Mouse (Mus musculus) liver, embryonic 11.5 days (tissue): ENCODE results near the gene Esam. TPM values are rescaled to one million over a fixed set of nuclear protein-coding genes. Genes with fewer than 3 reads are reported as not detected.

Experiments used
- ATAC-seq: fragments of 200-750 bp; cut with Nextera tagmentation; replicated peaks from 2 replicates; pipeline ENCODE4 v1.8.0; 2017; ENCODE audit warnings: moderate number of reproducible peaks, mild to moderate bottlenecking, moderate TSS enrichment, moderate library complexity; ENCODE audit not compliant: low FRiP score
- DNase-seq: peaks from one replicate; pipeline ENCODE4 v3.0.0-alpha.2; 2017; ENCODE audit warnings: low spot score
- H3K27ac ChIP-seq: fragments of 300-500 bp; sonication (generic); 2 replicates; pipeline ENCODE4 v1.5.1; 2014; ENCODE audit warnings: mild to moderate bottlenecking, low read depth, low read length, control low read depth
- H3K27me3 ChIP-seq: fragments of 300-500 bp; sonication (generic); replicated peaks from 2 replicates; pipeline ENCODE4 v1.6.1; 2014; ENCODE audit warnings: low read length, mixed read lengths; ENCODE audit not compliant: control insufficient read depth, insufficient read depth
- H3K36me3 ChIP-seq: fragments of 300-500 bp; sonication (generic); 2 replicates; pipeline ENCODE4 v1.6.1; 2014; ENCODE audit warnings: mild to moderate bottlenecking, low read length, moderate library complexity, mixed read lengths; ENCODE audit not compliant: control insufficient read depth, insufficient read depth
- H3K4me1 ChIP-seq: fragments of 300-500 bp; sonication (generic); replicated peaks from 2 replicates; pipeline ENCODE4 v1.6.1; 2014; ENCODE audit warnings: low read length, mixed read lengths; ENCODE audit not compliant: control insufficient read depth, insufficient read depth
- H3K4me2 ChIP-seq: fragments of 300-500 bp; sonication (generic); 2 replicates; pipeline ENCODE4 v1.6.1; 2014; ENCODE audit warnings: mild to moderate bottlenecking, control low read depth, moderate library complexity
- H3K4me3 ChIP-seq: fragments of 300-500 bp; sonication (generic); 2 replicates; pipeline ENCODE4 v1.5.1; 2014; ENCODE audit warnings: low read depth, low read length, control low read depth
- H3K9ac ChIP-seq: fragments of 300-500 bp; sonication (generic); 2 replicates; pipeline ENCODE4 v1.6.1; 2014; ENCODE audit warnings: low read depth, low read length, control low read depth
- H3K9me3 ChIP-seq: fragments of 300-500 bp; sonication (generic); 2 replicates; pipeline ENCODE4 v1.6.1; 2016; ENCODE audit warnings: low read length, inconsistent platforms, mixed read lengths; ENCODE audit not compliant: control insufficient read depth
- WGBS: fragments of 180-500 bp; shearing (Covaris S2); extraction: QIAGEN DNeasy Blood & Tissue Kit; methylation state at CpG from one replicate; pipeline ENCODE4 v1.1.7; 2014; 5-methylcytosine and 5-hydroxymethylcytosine counted together
- polyA plus RNA-seq: library from polyadenylated mRNA; unstranded; fragments of >200 nt; fragmentation: Nextera tagmentation; extraction: Ambion mirVana; gene quantifications from 2 replicates; pipeline ENCODE4 v1.2.1, GENCODE M21; 2014

The Esam gene
- 34.9 and 36.6 TPM in 2 replicates for polyA plus RNA-seq

DNA sequence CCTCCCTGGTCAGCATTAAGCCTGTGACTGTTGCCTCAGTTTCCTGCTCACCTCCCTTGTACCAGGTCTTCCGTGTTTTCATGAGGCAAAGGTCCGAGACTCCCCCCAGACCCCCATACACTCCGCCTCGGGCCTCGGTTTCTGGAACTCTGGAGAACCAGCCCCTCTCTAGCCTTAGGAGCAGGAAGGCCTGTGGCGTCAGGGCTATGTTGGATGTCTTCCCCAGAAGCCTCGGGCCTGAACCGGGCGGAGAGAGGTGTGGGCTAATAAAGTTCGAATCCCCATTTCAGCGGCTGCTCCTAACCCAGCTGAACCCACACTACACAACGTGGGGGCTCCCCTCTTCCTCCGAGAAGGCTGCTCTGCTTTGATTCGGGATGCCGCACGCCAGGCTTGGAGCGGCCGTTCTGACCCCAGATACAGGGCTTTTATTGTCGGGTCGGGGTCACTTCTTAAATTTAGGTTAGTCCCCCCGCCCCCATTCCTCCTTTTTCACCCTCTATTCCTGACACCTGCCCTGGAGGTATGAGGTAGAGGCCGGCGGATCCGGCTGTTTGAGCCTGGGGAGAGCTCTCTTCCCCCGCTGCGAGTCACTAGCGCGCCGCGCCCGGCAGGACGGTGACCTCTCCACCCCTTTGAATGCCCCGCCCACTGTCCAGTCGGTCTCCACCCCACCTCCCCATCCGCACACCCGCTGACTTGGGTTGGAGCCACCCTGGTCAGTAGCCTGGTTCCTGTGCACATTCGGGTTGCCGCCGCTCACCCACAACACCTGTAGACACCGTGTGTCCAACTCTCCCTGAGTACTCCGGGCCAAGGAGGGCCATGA lies at the start of gene Esam:
Gene Esam, plus strand, starts transcription at position 683 of the 829 bp plus-strand sequence.
- H3K4me2 ChIP-seq: peak within 1 kb of the TSS; percentile 78
- peaks cover 27% of the 10 kb centered on the region for H3K4me1 ChIP-seq
- ATAC-seq (peak; percentile 60), DNase-seq (peak; percentile 58)
- WGBS: 3% methylated on average over 41 of the region's 41 CpGs
- no peak within 1 kb of the TSS for H3K27ac ChIP-seq
- H3K4me3 ChIP-seq: peak within 1 kb of the TSS; percentile 44
- H3K36me3 ChIP-seq: peaks cover 5% of the 10 kb centered on the region; the same call in 1 of the 2 replicates
- no peaks in the 10 kb centered on the region for H3K9me3 ChIP-seq
- peak within 1 kb of the TSS; percentile 9; the same call in 1 of the 2 replicates for H3K9ac ChIP-seq
- H3K27me3 ChIP-seq: peaks cover 59% of the 10 kb centered on the region

DNA sequence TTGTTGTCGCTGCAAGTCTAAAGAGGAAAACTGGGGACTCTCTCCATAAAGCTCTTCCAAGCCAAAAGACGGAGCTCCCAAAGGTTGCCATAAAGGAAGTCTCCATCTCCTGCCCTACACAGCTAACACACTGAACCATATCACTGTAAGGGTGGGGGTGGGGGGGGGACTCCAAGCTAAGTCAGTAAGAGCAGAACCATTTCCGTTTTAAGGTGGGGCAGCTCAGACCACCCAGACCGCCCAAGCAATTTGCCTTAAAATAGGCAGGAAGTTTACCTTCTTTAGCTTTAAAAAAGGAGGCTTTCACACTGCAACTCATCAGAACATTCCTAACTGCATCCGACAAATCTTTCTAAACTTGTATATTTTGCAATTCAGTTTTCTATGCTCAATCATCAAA lies 42.7 kb upstream of the Esam start:
- Histone ChIP-seq H3K27ac (no peak overlapping the region), H3K9ac (no peak overlapping the region), H3K36me3 (no peaks in the 10 kb centered on the region), H3K4me2 (no peak overlapping the region), H3K9me3 (no peaks in the 10 kb centered on the region), H3K4me1 (peaks cover 7% of the 10 kb centered on the region), H3K4me3 (no peak overlapping the region), H3K27me3 (no peaks in the 10 kb centered on the region)
- ATAC-seq: no peak
- DNase-seq: no peak
- WGBS: 60% methylated on average over 5 of the region's 5 CpGs

DNA sequence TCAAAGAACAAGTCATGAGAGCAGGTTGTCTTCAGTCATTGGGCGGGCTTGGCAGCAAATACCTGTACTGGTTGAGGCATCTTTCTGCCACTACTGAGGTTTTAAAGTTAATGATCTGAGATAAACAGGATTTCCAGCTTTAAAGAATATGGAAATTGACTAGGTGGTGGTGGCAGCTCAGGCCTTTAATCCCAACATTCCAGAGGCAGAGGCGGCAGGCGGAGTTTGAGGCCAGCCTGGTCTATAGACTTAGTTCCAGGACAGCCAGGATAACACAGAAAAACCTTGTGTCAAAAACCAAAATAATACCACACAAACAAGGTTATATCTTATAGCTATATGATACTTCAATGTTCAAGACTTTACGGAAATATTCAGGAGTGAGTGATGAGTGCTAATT lies 39.8 kb upstream of the Esam start:
- DNase-seq: no peak

DNA sequence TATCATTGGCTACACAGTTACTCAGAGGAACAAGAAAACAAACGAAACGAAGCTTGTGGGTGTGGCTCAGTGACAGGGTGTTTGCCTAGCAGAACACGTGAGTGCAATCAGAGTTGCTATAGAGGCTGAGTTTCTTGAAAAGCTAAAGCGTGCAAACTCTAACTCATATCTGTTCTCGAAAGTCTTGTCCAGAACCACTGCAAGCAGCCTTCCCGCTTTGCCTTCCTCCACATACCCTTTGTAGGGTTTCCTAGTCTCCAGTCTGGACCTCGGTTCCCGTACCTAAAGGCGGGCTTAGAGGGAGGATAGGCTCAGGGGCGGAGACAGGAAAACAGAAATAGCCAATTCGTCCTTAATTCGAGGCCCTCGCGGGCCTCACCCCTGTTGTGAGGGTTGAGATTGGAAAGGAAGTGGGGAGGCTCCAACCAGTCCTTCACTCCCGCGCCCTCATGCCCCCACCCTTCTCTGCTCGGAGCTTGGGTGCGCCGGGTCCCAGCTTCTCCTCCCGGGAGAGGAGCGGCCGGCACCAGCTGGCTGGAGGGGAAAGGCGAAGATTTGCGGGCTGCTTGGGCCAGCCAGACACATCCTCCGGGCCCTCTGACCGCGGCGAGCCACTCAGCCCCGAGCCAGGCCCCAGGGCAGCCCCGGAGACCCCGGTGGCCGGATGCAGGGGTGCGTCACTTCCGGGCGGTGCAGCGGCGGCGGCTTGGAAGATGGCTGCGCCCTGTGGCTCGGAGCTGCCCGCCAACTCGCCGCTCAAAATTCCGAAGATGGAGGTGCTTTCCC lies 39.1 kb upstream of the Esam start, which contains the start of gene Msantd2:
Gene Msantd2, plus strand, starts transcription at position 709 of the 786 bp plus-strand sequence.
- whole genome bisulfite sequencing: under 1% methylated on average over 44 of the region's 44 CpGs
- H3K27ac ChIP-seq: peak within 1 kb of the TSS; percentile 97
- peak; percentile 93 for ATAC-seq
- H3K4me3 ChIP-seq: peak within 1 kb of the TSS; percentile 100
- no peaks in the 10 kb centered on the region for H3K9me3 ChIP-seq
- H3K9ac ChIP-seq: peak within 1 kb of the TSS; percentile 91
- peaks cover 14% of the 10 kb centered on the region for H3K4me1 ChIP-seq
- peak; percentile 97 for DNase-seq
- no peaks in the 10 kb centered on the region for H3K27me3 ChIP-seq
- no peaks in the 10 kb centered on the region for H3K36me3 ChIP-seq
- H3K4me2 ChIP-seq: peak within 1 kb of the TSS; percentile 93

More for the DNA sequence above, 39.8 kb upstream of the Esam start:
- H3K9ac ChIP-seq: peak overlapping the region; percentile 91; the same call in 1 of the 2 replicates
- no peak for ATAC-seq
- 44% methylated on average over 4 of the region's 4 CpGs for WGBS
- peak overlapping the region; percentile 100 for H3K4me3 ChIP-seq
- H3K27me3 ChIP-seq: no peaks in the 10 kb centered on the region
- H3K4me1 ChIP-seq: peaks cover 14% of the 10 kb centered on the region
- no peak overlapping the region; the same call in 1 of the 2 replicates for H3K27ac ChIP-seq
- no peaks in the 10 kb centered on the region for H3K36me3 ChIP-seq
- H3K9me3 ChIP-seq: no peaks in the 10 kb centered on the region
- H3K4me2 ChIP-seq: peak overlapping the region; percentile 93

DNA sequence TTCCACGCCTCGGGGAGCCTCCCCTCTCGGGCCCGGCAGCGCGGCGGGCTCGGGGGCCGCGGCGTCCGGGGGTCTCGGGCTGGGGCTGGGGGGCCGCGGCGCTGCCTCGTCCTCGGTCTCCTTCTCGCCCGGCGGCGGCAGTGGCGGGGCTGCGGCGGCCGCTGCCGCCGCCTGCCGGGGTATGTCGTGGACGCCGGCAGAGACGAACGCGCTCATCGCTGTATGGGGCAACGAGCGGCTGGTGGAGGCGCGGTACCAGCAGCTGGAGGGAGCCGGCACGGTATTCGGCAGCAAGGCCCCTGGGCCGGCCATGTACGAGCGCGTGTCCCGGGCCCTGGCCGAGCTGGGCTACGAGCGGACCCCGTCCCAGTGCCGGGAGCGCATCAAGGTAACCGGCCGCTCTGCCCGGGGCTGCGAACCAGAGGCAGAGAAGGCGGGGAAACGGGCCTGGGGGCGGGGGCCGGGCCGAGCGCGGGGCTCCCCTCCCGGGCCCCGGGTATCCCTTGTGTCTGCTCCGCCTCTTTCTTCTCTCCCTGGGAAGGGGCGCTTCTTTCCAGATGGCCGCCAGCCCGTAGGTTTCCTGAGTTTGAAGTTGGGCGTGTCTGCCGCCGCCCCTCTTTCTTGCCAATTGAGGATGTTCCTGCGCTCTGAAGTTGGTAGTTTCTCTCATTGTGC lies 38.3 kb upstream of the Esam start:
- peak overlapping the region; percentile 93 for H3K4me2 ChIP-seq
- H3K4me3 ChIP-seq: peak overlapping the region; percentile 100
- WGBS: under 1% methylated on average over 65 of the region's 75 CpGs
- no peaks in the 10 kb centered on the region for H3K27me3 ChIP-seq
- no peaks in the 10 kb centered on the region for H3K9me3 ChIP-seq
- H3K9ac ChIP-seq: peak overlapping the region; percentile 91
- H3K4me1 ChIP-seq: peaks cover 14% of the 10 kb centered on the region
- peak overlapping the region; percentile 97 for H3K27ac ChIP-seq
- ATAC-seq: peak; percentile 62
- peak; percentile 70 for DNase-seq
- no peaks in the 10 kb centered on the region; the same call in 1 of the 2 replicates for H3K36me3 ChIP-seq

DNA sequence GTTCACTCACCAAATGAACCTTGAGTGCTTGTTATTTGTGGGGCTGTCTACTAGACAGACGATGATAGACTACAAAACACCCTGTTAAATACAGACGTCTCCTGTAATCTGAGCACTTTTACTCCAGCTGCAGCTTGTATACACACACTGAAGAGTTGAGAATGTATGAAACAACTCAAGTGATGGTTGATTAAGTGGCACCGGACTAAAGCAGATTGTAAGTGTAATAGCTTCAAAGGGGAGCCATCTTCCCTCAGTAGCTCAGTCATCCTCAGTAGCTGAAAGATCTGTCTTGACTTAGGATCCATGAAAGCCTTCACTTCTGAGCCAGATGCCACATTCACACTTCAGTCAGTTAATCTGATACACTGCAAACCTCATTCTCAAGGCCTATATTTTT lies 32.1 kb upstream of the Esam start:
- DNase-seq (no peak), ATAC-seq (no peak)
- Histone ChIP-seq H3K27ac (no peak overlapping the region), H3K27me3 (no peaks in the 10 kb centered on the region), H3K4me1 (peaks cover under 1% of the 10 kb centered on the region), H3K4me2 (no peak overlapping the region), H3K9me3 (no peaks in the 10 kb centered on the region), H3K9ac (no peak overlapping the region), H3K36me3 (no peaks in the 10 kb centered on the region; the same call in 1 of the 2 replicates), H3K4me3 (no peak overlapping the region)
- WGBS: 75% methylated on average over 3 of the region's 3 CpGs

DNA sequence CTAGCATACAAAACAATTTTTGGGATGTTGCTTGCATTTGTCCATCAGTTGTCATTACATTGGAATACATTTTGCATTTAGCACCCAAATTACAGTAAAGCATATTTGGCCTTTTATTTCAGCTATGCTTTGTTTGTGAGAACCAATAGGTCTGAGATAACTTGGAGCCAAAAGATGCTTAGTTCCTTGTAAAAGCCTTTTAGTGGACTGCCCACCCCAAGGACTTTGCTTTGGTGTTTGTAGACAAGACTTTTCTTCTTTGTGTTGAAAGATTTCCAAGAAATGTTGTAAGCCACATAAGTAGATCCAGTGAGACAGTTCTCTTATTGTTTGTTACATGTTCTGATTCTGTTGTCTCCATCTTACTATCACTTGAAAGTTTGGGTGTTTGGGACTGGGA lies 31.6 kb upstream of the Esam start:
- no peaks in the 10 kb centered on the region for H3K27me3 ChIP-seq
- H3K4me1 ChIP-seq: no peaks in the 10 kb centered on the region
- H3K4me3 ChIP-seq: no peak overlapping the region
- ATAC-seq (no peak), DNase-seq (no peak)
- H3K27ac ChIP-seq: no peak overlapping the region
- no peak overlapping the region for H3K9ac ChIP-seq
- H3K4me2 ChIP-seq: no peak overlapping the region
- no peaks in the 10 kb centered on the region for H3K9me3 ChIP-seq
- no peaks in the 10 kb centered on the region; the same call in 1 of the 2 replicates for H3K36me3 ChIP-seq

DNA sequence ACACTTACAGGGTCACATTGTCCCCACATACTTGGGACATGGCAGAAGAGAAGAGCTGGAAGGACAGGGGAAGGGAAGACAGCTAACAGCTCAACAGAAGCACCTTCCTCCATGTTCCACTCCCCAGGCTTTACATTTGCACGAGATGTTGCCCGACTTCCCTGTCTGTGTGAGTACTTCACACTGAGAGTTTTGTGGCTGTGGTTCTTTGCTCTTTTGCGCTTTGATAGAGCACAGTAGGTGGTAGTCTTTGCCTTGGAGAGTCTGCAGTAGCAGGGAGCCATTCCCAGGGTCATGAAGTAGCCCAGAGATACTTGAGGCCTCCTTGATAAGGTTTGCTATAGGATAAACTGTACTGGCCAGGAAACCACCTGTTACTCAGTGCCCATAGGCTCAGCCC lies 27.7 kb upstream of the Esam start:
- ATAC-seq: no peak

More for the DNA sequence above, 27.7 kb upstream of the Esam start:
- no peak overlapping the region for H3K4me3 ChIP-seq
- no peak overlapping the region for H3K4me2 ChIP-seq
- no peaks in the 10 kb centered on the region for H3K27me3 ChIP-seq
- no peaks in the 10 kb centered on the region for H3K9me3 ChIP-seq
- no peak overlapping the region for H3K9ac ChIP-seq
- 75% methylated on average over 3 of the region's 3 CpGs for WGBS
- DNase-seq: no peak
- no peaks in the 10 kb centered on the region for H3K4me1 ChIP-seq
- H3K27ac ChIP-seq: no peak overlapping the region
- H3K36me3 ChIP-seq: no peaks in the 10 kb centered on the region
